Mouse (Mus musculus) liver, postnatal 0 days (tissue): ENCODE measurements around the gene Tspear. TPM values are rescaled to one million over a fixed set of nuclear protein-coding genes. Genes with fewer than 3 reads are reported as not detected.
A peak's percentile ranks its signal among the peaks of the same experiment; 100 is the strongest.
"Not testable (repeated sequence)": the region's sequence is repeated elsewhere in the genome, so short reads cannot be mapped to it uniquely, and the experiment has no call there.

Experiments used
- ATAC-seq: fragments of 200-750 bp; cut with Nextera tagmentation; 2 replicates; pipeline ENCODE4 v1.8.0; 2017; ENCODE audit warnings: mild to moderate bottlenecking, moderate library complexity
- DNase-seq: peaks from one replicate; pipeline ENCODE4 v3.0.0-alpha.2; 2016
- H3K27ac ChIP-seq: fragments of 300-500 bp; sonication (generic); 2 replicates; pipeline ENCODE4 v1.5.1; 2014; ENCODE audit warnings: antibody characterized with exemption, moderate library complexity, mild to moderate bottlenecking, low read depth
- H3K27me3 ChIP-seq: fragments of 300-500 bp; sonication (generic); 2 replicates; pipeline ENCODE4 v1.6.1; 2014; ENCODE audit warnings: low read length, control low read depth, mixed read lengths; ENCODE audit not compliant: insufficient read depth
- H3K36me3 ChIP-seq: fragments of 300-500 bp; sonication (generic); replicated peaks from 2 replicates; pipeline ENCODE4 v1.6.1; 2014; ENCODE audit warnings: mild to moderate bottlenecking, control low read depth, low read length, moderate library complexity, mixed read lengths; ENCODE audit not compliant: insufficient read depth
- H3K4me1 ChIP-seq: fragments of 300-500 bp; sonication (generic); 2 replicates; pipeline ENCODE4 v1.6.1; 2014; ENCODE audit warnings: antibody characterized with exemption, mild to moderate bottlenecking, control low read depth; ENCODE audit not compliant: insufficient read depth
- H3K4me2 ChIP-seq: fragments of 300-500 bp; sonication (generic); 2 replicates; pipeline ENCODE4 v1.6.1; 2014; ENCODE audit warnings: low read depth, mild to moderate bottlenecking, low read length, moderate library complexity, mixed read lengths
- H3K4me3 ChIP-seq: fragments of 300-500 bp; sonication (generic); 2 replicates; pipeline ENCODE4 v1.5.1; 2014; ENCODE audit warnings: low read depth, low read length
- H3K9ac ChIP-seq: fragments of 300-500 bp; sonication (generic); replicated peaks from 2 replicates; pipeline ENCODE4 v1.6.1; 2014; ENCODE audit warnings: mild to moderate bottlenecking, moderate library complexity
- H3K9me3 ChIP-seq: fragments of 300-500 bp; sonication (generic); 2 replicates; pipeline ENCODE4 v1.6.1; 2016; ENCODE audit warnings: mild to moderate bottlenecking, control low read depth, low read length, mixed read lengths
- CTCF ChIP-seq: sonication (generic); IDR thresholded peaks from 2 replicates; pipeline ENCODE4 v1.5.1; 2016; ENCODE audit warnings: antibody characterized with exemption, low read depth
- EP300 ChIP-seq: IDR thresholded peaks from 2 replicates; pipeline ENCODE4 v1.6.1; 2016; ENCODE audit warnings: antibody characterized with exemption, low read depth, mild to moderate bottlenecking
- WGBS: fragments of 180-500 bp; shearing (Covaris S2); extraction: QIAGEN DNeasy Blood & Tissue Kit; methylation state at CpG from one replicate; pipeline ENCODE4 v1.1.7; 2014; ENCODE audit not compliant: insufficient replicate concordance; 5-methylcytosine and 5-hydroxymethylcytosine counted together
- polyA plus RNA-seq: library from polyadenylated mRNA; unstranded; fragments of >200 nt; fragmentation: Nextera tagmentation; extraction: Ambion mirVana; gene quantifications from 2 replicates; pipeline ENCODE4 v1.2.1, GENCODE M21; 2015

Tspear gene
- polyA plus RNA-seq, 1 experiment from 2014 or later, result 0.06 TPM

DNA sequence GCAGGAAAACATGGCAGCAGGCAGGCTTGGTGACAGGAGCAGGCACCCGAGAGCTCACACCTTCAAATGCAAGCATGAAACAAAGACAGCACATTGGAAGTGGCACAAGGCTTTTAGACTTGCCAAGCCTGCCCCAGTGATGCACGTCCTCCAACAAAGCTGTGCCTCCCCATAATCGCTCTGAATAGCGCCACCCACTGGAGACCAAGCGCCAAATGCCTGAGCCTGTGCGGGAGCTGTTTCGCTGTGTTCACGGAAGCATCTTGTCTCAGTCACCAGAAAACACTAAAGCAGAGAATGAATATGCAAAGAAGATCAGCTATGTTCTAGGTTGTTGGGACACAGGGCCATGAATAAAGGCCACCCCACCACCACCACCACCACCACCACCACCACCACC, 38.5 kb downstream of the Tspear start:
- no peak overlapping the region for H3K4me2 ChIP-seq
- ATAC-seq (no peak), DNase-seq (no peak)
- TF ChIP-seq CTCF (0 out of 2 replicates have a peak, but pooled peaks have one; percentile 24), EP300 (no peak)
- 71% methylated on average over 8 of the region's 8 CpGs for WGBS
- H3K27ac ChIP-seq, result no peak overlapping the region
- no peak overlapping the region for H3K4me3 ChIP-seq
- H3K36me3 ChIP-seq, result no peaks in the 10 kb centered on the region
- H3K9me3 ChIP-seq, result no peaks in the 10 kb centered on the region
- H3K27me3 ChIP-seq, result no peaks in the 10 kb centered on the region
- no peaks in the 10 kb centered on the region for H3K4me1 ChIP-seq
- no peak overlapping the region for H3K9ac ChIP-seq

DNA sequence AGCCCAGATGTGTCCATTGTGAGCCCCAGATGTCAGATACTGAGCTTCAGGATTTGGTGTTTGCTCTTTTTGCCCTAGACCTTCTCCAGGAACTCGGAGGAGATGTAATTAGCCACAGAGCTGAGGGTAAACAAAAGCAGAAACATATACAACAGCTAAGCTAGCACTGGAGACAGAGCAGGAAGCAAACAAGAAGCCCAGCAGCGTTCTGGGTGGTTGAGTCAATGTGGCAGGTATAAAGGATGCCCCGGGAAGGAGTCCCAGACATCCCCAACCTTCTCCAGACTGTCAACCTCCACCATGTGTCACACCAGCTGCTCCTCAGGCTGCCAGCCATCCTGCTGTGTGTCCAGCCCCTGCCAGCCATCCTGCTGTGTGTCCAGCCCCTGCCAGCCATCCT, 39.8 kb downstream of the Tspear start, which contains the start of gene Gm10100:
Gene Gm10100, plus strand, starts transcription at position 301 of the 400 bp plus-strand sequence.
- H3K9me3 ChIP-seq, result no peaks in the 10 kb centered on the region
- DNase-seq (no peak), ATAC-seq (no peak)
- 17% methylated on average over 3 of the region's 3 CpGs for WGBS
- H3K4me2 ChIP-seq, result no peak within 1 kb of the TSS
- H3K9ac ChIP-seq, result no peak within 1 kb of the TSS
- no peak within 1 kb of the TSS for H3K27ac ChIP-seq
- TF ChIP-seq EP300 (no peak), CTCF (no peak)
- H3K4me3 ChIP-seq, result no peak within 1 kb of the TSS
- H3K27me3 ChIP-seq, result no peaks in the 10 kb centered on the region
- H3K36me3 ChIP-seq, result no peaks in the 10 kb centered on the region
- H3K4me1 ChIP-seq, result no peaks in the 10 kb centered on the region

GRCm38 (mm10) chr10:77728280-77728679, 41.9 kb downstream of the Tspear start:
- H3K27me3 ChIP-seq, result no peaks in the 10 kb centered on the region
- no peak for ATAC-seq
- no peaks in the 10 kb centered on the region for H3K9me3 ChIP-seq
- no peak overlapping the region for H3K4me2 ChIP-seq
- TF ChIP-seq CTCF (peak; percentile 30), EP300 (no peak)
- no peak for DNase-seq
- no peak overlapping the region for H3K27ac ChIP-seq
- 54% methylated on average over 4 of the region's 4 CpGs for WGBS
- H3K36me3 ChIP-seq, result no peaks in the 10 kb centered on the region
- no peak overlapping the region for H3K4me3 ChIP-seq
- H3K4me1 ChIP-seq, result no peaks in the 10 kb centered on the region
- no peak overlapping the region for H3K9ac ChIP-seq

DNA sequence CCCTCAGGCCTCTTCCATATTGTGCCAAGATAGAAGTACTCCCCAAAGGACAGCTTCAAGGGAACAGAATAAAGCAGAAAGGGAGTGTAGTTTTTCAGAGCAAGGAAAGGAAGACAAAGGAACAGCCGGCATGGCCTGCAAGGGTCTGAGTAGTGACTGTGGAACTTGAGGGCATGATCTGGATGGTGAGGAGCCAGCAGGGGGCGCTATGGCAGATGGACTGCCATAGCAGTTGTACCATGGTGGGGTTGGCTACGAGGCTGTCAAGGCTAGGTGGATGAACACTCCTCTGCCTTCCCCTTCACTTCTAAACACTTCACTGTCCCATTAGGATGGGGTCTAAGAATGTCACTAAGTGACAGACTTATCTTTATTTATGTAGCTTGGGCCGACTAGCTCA, 42.9 kb downstream of the Tspear start:
- ATAC-seq (no peak), DNase-seq (peak; percentile 26)
- H3K27me3 ChIP-seq, result no peaks in the 10 kb centered on the region
- H3K9me3 ChIP-seq, result no peaks in the 10 kb centered on the region
- 48% methylated on average over 4 of the region's 4 CpGs for WGBS
- H3K4me2 ChIP-seq, result no peak overlapping the region
- H3K36me3 ChIP-seq, result no peaks in the 10 kb centered on the region
- H3K4me3 ChIP-seq, result no peak overlapping the region
- no peaks in the 10 kb centered on the region for H3K4me1 ChIP-seq
- H3K27ac ChIP-seq, result no peak overlapping the region
- TF ChIP-seq EP300 (no peak), CTCF (peak; percentile 58)
- H3K9ac ChIP-seq, result no peak overlapping the region

DNA sequence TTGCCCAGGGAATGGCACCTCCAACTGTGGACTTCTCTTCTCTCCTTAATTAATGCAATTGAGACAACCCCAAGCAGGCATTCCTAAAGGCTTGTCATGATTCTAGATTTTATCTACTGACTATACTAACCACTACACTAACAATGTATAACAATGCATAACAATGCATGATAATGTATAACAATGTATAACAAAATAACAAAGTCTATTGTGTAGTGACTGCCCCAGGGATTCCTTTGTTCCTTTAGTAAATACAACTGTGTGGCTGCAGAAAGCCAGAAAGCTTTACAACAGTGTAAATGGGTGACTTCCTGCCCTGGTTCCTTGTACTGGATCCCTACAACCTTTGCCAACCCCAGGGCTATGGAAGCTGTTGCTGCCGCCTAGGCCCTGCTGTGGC, 49.6 kb downstream of the Tspear start:
- TF ChIP-seq CTCF (no peak), EP300 (no peak)
- Histone ChIP-seq H3K4me1 (no peaks in the 10 kb centered on the region), H3K9ac (no peak overlapping the region), H3K36me3 (no peaks in the 10 kb centered on the region), H3K27me3 (no peaks in the 10 kb centered on the region), H3K9me3 (peaks cover 4% of the 10 kb centered on the region; the same call in 1 of the 2 replicates), H3K4me2 (no peak overlapping the region), H3K4me3 (no peak overlapping the region), H3K27ac (no peak overlapping the region)
- ATAC-seq, result no peak
- no peak for DNase-seq
- 81% methylated on average over 1 of the region's 1 CpGs for WGBS

GRCm38 (mm10) chr10:77738929-77739328, 52.6 kb downstream of the Tspear start:
- Histone ChIP-seq H3K36me3 (no peaks in the 10 kb centered on the region), H3K4me1 (no peaks in the 10 kb centered on the region)

GRCm38 (mm10) chr10:77741924-77742688, 55.7 kb downstream of the Tspear start, which contains the start of gene Gm18596:
Gm18596 (minus strand) TSS chr10:77742638.
- ATAC-seq, H3K27ac ChIP-seq, H3K4me2 ChIP-seq, H3K27me3 ChIP-seq, H3K9ac ChIP-seq, H3K4me1 ChIP-seq, H3K9me3 ChIP-seq, H3K4me3 ChIP-seq, DNase-seq, H3K36me3 ChIP-seq: not testable (repeated sequence)
- WGBS, result 56% methylated on average over 4 of the region's 5 CpGs

More at GRCm38 (mm10) chr10:77738929-77739328, 52.6 kb downstream of the Tspear start:
- Histone ChIP-seq H3K4me2 (no peak overlapping the region), H3K4me3 (no peak overlapping the region), H3K27ac (no peak overlapping the region), H3K9me3 (peaks cover 4% of the 10 kb centered on the region; the same call in 1 of the 2 replicates), H3K27me3 (no peaks in the 10 kb centered on the region), H3K9ac (no peak overlapping the region)
- no peak for ATAC-seq
- 56% methylated on average over 4 of the region's 4 CpGs for WGBS
- DNase-seq, result no peak
- no peak for TF ChIP-seq CTCF
- TF ChIP-seq EP300, result no peak

GRCm38 (mm10) chr10:77750686-77751085, 64.3 kb downstream of the Tspear start:
- H3K4me1 ChIP-seq, H3K27me3 ChIP-seq, H3K4me3 ChIP-seq, H3K27ac ChIP-seq, H3K9me3 ChIP-seq, ATAC-seq, DNase-seq, H3K36me3 ChIP-seq, H3K9ac ChIP-seq, H3K4me2 ChIP-seq: not testable (repeated sequence)
- 64% methylated on average over 1 of the region's 1 CpGs for WGBS

- ATAC-seq, H3K4me1 ChIP-seq, H3K27me3 ChIP-seq, H3K36me3 ChIP-seq, H3K4me2 ChIP-seq, H3K4me3 ChIP-seq, DNase-seq, H3K27ac ChIP-seq, H3K9me3 ChIP-seq, H3K9ac ChIP-seq: not testable (repeated sequence)
- WGBS, result 33% methylated on average over 1 of the region's 1 CpGs
Measured at GRCm38 (mm10) chr10:77751254-77751653, 64.9 kb downstream of the Tspear start, which contains the start of gene Gm9736. Gm9736 (minus strand) TSS chr10:77751354.
